Mouse (Mus musculus): ENCODE data around the gene Spns3.

- TF ChIP-seq ELF1 (IDR thresholded peaks at IDR 0.05; ENCODE audit: low read depth, low read length) (no peak), HCFC1 (IDR thresholded peaks at IDR 0.05; ENCODE audit: low read depth, low read length) (no peak), CHD2 (IDR thresholded peaks at IDR 0.05; ENCODE audit: low read length) (no peak)
These were observed 25.8 kb upstream of the Spns3 start for GRCm38 (mm10) chr11:72576111-72576465.

Data from MEL (cell line).